Mouse (Mus musculus): ENCODE measurements around the gene Sec31b.

Gene Sec31b

DNA sequence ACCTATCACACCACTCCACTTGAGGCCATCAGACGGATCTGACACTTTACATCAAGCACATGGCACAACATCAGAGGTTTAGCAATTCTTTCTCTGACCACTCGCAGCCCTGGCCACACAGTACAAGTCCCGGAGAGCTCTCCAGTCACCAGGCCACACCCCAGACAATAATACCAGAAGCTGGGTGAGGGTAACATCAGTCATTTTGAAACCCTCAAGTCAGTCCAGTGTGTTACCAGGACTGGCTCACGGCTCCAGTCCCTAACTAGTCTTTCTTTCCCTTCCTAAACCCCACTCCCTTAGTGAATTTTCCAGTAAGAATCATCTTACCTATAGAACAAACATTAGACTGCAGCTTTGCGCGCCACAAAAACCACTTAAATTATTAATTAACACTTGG, 15.6 kb downstream of the Sec31b start:
- no peak for DNase-seq (ENCODE audit: low spot score in 2 of 2)

DNA sequence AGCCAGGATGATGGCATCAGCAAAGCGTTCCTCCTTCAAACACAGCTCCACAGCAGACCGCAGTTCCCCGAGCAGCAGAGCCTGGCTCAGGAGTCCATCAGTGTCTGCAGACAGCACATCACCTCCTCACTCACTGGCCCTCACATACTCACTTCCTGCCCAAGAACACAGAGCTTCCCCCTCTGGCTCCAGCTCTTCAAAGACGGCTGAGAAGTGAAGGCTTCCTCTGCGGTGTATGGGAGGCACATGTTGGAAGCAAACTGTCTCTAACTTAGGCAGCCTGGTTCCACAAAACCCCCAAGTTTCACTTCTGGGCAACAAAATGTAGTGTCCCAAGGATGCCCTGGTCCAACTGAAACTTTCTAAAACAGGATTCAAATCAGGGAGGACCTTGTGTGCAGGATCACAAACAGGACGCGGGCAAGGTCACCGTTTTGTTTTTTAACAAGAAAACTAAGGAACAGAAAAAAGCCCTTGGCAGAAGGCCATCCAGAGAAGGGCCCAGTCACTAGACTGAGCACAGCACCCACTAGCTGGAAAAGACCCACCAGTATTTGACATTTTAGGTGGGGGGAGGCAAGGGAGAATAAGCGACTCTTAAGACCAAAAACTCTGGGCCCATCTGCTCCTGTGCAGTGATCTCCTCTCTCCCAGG, 20.0 kb downstream of the Sec31b start:
- no peak for DNase-seq (ENCODE audit: low spot score in 2 of 2)

DNA sequence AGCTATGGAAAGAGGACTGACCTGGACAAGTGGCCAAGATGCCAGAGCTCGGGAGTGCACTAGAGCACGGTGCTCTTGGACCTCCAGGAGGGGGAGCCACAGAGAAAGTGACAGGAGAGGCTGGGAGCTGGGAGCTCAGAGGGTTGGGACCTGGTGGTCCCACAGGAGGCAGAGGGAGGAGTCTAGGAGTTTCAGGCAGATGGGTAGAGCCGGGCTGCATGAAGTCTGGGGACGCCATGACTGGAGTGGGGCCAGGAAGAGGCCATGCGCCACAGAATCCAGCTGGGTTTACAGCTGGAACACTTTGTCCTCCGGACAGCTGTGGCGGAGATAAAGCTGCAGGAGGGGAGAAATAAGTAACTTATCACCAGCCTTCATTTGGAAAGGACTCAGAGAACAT, 26.5 kb downstream of the Sec31b start:
- no peak for DNase-seq (ENCODE audit: low spot score in 2 of 2)

DNA sequence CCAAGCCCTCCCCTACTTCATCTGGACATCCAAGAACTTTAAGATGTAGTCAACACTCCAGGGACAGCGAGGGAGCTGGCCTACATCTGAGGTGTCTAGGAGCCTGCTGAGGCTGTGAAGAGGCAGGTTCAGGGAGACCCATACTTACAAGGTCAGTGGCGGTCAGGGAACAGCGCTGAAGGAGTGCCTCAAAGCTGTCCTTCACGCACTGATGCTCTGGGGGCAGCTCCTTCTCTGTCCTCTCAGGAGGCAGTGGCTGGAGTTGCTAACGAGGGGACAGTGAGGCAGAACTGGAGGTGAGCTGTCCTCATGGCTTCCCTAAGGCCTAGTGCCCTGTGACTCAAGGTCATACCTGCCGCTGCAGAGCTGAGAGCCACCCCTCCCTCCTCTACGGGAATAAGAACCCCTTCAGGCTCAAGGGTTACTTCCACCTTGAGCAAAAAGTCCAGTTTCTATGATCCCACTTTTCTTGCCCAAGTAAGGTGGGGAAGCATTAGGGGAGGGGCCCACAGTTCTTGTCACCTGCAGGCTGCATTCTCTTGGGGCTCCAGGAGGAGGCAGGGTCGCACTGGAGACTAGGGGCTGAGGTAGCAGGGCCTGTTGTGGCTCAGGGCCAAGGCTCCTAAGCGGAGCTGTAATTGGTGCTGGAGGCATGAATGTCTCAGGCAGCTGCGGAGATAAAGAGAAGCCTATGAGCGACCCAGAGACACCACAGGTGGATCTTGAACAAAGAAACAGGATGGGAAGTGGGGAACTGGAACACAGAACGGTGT, 27.5 kb downstream of the Sec31b start:
- DNase-seq (ENCODE audit: low spot score in 2 of 2), result no peak

DNA sequence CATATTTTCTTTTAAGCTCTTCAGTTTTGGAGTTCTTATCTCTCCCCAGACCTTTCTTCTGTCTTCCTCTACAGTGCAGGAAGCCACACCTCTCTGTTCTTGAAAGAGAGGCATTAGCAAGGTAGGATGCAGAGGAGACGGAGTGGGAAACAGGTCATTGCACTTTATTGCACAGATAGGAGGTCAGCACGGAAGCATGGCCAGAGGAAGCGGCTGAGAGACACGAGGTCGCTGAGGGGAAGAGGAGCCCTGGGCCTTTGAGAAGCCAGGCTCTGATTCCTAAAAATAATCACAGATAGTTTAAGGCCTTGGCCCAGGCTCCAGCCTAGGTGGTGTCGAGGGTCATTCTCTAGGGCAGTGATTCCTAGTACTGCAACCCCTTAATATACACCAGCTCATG, 29.9 kb downstream of the Sec31b start:
- DNase-seq (ENCODE audit: low spot score in 2 of 2), result no peak

DNA sequence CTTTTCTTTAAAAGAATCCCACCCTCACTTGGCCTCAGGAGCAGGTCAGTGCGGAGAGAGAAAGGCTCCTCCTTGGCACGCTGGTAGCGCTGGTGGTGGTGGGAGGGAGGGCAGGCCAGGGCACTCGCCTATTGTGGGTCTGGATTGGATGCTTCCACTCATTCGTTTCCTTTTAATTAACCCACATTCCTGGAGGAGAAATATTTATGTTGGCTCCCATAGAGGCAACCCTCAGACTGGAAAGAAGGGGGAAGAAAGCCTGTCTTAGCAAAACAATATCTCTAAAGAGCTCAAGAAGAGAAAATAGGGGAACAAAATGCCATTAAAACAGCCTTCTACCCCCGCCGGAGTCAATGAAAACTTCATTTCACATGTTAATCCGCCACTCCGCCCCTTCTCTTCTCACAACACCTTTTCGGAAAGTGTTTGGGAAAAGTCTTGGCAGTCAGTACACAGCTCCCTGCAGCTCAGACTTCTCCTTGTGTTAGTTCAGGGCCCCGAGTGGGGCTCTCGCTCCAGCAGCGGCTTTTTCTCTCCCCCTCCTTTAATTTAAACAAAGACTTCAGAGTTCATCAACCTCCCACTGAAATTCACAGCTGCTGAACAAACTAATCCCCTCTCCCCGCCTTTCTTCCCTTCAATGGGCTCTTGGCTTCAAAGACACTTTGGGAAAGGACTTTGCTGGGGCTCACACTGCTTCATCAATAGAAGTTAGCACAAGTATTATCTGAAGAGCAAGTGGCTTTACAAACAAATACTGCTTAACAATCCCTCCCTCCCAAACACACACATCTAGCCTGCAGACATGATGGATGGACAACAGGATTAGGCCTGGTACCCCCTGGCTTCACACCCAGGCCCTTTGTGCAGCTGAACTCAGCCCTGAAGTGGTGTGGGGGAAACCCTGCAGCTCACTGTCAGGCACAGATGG, 30.9 kb downstream of the Sec31b start:
- DNase-seq (ENCODE audit: low spot score in 2 of 2), result no peak

DNA sequence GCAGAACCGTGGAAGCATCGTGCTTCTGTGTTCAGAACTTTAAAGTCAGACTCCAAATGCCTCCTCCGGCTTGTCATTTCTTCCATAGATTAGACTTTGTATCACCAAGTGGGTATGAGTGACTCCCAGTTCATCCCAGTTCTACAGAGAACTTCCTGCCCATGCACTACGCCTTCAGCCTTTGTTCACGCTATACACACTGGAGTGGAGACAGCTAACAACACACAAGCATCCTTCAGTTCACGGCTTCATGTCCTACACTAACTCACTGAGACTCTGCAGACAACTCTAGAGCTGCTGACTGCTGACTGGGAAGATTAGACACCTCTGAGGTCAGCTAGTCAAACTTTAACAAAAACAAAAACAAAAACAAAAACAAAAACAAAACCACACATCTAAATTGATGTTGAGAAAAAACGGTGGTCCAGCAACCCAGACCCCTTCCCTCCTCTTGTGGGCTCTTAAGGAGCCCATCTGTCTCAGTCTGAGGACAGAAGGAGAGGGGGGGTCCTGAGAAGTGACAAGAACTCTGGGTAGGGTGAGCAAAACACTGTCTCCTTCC, 31.7 kb downstream of the Sec31b start:
- no peak for DNase-seq (ENCODE audit: low spot score in 2 of 2)

DNA sequence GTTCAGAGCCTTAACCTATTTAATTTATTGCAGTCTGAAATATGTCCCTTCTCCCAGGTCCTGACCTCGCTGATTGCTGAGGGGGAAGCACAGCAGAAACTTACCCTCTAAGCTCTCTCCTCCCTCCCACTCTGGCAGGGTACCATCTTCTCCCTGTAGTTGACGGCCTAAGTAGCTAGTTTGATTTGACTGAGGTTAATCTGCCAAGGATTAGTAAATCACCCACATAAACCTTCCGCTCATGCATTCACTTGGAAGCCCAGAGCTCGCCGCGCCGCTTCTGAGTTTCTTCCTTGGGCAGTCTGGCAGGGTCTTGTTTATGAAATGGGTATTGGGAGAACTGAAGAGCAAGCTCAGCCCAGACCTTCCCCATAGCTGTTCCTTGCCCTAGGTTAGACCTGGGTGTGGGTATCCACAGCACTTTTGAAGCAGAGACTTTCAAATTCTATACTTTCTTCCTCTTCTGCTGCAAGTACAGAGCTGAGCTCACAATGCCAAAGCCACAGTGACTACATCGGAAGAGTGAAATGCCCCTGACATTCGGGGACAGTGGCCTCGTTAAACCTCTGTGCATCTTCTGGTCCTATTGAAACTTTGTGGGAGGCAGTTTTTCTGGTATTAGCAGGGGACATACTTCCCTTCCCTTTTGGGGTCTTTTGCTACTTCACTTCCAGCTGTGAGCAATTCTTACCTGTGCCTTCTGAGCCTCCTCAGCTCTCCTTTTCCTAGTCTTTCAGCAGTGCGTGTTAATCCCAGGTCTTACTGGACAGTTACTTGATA, 32.4 kb downstream of the Sec31b start:
- no peak for DNase-seq (ENCODE audit: low spot score in 2 of 2)

DNA sequence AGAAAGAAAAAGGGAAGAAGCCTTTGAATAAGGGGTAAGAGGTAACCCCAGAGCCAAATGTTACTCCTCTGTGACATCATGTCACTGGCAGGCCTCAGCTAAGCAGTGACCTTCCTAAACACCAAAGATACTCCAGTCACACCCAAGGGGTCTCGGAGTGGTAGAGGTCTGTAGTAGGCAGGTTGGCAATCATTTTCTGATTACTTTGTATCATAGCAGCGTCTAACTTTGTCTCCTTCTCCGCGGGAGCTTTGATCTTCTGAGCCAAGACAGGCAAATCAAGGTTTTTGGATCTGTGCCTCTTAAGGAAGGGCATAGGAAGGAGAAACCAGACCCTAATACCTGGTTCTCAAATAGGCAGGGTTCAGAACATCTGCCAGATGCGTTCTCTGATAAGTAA, 33.1 kb downstream of the Sec31b start:
- no peak for DNase-seq (ENCODE audit: low spot score in 2 of 2)

DNA sequence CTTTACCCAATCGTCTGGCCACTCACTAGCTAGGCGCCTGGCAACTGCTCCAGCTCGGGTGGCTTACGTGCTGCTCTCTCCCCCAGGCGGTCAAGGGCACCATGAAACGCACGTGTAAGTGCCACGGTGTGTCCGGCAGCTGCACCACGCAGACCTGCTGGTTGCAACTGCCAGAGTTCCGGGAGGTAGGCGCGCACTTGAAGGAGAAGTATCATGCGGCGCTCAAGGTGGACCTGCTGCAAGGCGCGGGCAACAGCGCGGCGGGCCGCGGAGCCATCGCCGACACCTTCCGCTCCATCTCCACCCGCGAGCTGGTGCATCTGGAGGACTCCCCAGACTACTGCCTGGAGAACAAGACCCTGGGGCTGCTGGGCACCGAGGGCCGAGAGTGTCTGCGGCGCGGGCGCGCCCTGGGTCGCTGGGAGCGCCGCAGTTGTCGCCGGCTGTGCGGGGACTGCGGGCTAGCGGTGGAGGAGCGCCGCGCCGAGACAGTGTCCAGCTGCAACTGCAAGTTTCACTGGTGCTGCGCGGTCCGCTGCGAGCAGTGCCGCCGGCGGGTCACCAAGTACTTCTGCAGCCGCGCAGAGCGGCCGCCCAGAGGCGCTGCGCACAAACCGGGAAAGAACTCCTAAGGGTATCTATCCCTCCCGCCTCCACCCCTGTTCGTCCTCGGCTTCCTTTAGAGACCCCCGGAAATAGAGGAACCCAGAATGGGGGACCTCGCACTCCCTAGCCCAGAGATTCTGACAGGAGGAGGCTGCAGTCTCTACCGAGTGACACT, 34.0 kb downstream of the Sec31b start:
- no peak for DNase-seq (ENCODE audit: low spot score in 2 of 2)

DNA sequence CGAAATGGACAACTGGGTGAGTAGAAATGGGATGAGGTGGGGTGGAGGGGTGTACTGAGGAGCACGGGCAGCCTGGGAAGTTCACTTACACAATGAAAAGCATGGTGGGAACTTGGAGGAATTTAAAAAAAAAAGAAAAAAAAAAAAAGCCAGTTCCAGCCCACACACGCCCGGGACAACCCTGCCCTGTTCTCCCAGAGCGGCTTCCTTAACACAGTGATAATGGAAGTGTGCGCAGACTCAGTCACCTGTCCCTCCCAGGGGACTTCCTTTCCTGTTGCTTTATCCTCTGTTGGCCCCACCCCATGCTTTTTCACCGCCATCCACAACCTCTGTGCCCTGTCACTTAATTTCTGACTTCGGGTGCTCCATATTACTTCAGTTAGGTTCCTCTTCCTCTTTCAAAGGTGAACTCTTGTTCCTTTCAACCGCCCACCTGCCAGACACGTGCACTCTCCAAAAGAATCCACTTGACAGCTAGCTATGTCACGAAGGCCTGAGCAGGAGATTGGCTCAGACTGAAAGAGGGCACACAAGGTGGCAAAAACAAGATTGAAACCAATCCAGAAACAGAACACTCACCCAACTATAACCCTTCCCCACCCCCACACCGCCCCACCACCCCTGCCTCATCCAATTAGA, 35.0 kb downstream of the Sec31b start:
- DNase-seq (ENCODE audit: low spot score in 2 of 2), result no peak

DNA sequence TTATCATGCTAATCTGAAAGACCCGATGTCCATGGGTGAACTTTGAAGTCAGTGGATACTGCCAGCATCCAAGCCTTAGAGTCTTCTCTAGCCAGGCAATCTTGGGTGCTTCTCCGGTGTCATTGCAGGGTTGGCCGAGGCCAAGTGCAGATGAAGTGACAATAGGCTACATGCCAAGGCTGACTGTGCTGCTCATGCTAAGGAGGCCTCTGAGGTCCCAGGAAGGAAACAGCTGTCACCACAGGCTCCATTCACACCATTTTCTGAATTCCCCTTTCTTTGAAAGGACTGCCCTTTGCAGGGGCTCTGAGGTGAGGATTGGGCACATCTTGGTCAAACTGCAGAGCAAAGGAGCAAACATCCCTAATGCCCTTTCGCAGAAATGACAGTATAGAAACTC, 42.9 kb downstream of the Sec31b start:
- no peak for DNase-seq (ENCODE audit: low spot score in 2 of 2)

DNA sequence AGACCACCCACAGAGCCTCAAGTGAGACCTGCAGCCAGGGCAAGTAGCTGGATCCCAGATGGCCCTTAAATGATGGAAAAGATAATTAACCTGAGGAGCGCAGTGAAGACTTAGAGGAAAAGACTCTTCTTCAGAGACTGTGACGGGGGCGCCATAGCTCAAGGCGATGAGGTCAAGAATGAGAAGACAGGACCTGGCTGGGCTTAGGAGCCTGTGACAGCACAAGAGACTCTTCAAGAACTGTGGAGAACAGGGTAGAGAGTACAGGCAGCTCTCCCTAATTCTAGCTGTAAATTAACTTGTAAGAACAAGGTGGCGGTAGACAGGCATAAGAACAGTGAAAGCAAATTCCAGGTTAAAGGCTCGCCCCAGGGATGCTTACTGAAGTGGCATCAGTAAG, 43.7 kb downstream of the Sec31b start:
- no peak for DNase-seq (ENCODE audit: low spot score in 2 of 2)

DNA sequence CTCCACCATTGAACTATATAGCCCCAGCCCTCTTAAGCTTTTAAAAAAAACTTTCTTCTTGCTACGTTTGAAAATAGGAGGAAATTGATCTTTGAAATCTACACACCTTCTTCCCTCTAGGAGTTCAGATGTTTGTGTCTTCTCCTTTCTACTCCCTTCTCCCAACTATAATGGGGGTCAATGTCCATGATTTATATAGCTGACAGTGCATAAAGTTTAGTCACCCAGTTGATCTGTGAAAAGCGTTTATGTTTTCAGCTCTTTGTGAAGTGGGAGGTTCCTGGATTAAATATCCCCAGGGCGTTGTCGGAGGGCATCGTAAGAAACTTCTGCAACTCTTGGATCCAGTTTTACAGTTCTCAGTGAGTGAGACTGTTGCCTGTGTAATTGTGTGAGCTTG, 45.4 kb downstream of the Sec31b start:
- DNase-seq (ENCODE audit: low spot score in 2 of 2), result no peak

DNA sequence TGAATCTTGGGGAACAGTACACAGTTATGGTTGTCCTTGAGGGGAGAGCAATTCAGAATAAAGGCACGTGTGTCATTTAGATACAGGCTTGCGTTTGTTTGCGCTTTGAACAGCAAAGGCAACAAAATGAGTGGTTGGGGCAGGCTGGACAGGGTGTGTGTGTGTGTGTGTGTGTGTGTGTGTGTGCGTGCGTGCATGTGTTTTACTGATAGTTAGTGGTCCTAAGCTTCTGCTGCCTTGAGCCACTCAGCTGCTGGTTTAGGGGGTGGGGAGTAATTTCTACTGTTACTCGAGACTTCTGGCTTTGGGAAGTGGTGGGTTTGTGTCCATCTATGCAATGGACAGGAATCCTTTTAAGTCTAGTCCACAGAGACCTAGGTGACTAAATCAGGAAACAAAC, 46.7 kb downstream of the Sec31b start:
- no peak for DNase-seq (ENCODE audit: low spot score in 2 of 2)

DNA sequence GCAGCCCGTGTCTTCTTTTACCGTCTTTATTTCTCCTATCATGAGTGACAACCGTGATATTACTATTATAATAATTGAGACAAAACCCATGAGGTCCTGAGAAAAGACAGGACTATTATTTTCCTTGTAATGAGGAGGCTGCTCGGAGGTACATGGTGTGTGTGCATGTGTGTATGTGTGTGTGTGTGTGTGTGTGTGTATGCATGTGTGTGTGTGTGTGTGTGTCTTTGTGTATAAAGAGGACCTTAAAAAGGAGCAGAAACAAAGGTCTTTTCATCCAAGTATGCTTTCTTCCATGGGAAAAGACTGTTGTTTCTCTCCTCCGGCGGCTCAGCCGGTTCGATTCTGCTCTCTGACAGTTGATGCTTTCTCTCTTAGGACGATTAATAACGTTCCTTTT, 48.7 kb downstream of the Sec31b start:
- DNase-seq (ENCODE audit: low spot score in 2 of 2), result no peak

DNA sequence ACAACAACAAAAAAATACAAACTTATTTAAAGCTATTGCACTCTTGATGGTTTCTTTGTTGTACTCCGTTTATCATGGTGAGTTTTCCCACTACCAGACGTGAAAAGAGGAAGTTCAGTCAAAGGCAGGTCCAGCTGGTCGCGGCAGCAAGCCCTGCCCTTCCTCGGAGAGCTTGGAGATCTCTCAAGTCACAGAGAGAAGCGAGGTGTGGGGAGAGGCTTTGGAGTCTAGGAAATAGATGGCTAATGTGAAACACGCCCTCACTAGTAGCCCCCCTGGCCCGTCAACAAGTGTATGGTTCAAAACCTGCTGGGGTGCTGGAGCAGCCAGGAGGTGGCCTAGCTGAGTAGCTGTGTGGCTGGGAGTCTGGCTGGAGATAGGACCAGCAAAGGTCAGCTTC, 49.2 kb downstream of the Sec31b start:
- DNase-seq (ENCODE audit: low spot score in 2 of 2), result no peak

DNA sequence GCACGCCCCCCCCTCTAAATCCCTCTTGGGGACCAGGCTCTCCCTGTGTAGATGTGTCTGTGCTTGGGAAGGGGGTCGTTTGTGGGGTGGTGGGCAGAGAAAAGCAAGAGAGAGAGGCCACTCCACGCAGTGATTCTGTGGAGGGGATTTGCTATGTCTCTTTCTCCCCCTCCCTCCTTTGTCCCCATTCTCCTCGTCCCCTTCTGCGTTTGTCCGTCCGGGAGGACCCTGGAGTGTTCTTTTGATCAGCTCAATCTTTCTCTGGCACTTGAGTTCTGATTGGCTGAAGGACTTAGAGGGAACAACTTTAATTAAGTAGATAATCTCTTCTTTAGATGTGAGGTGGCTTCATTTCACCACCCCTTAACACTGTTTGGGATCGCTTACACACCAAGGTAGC, 52.5 kb downstream of the Sec31b start, which contains the start of gene Wnt8b:
Gene Wnt8b (plus strand): TSS at position 345 of the 400 bp plus-strand sequence.
- DNase-seq (ENCODE audit: low spot score in 2 of 2), result no peak

DNA sequence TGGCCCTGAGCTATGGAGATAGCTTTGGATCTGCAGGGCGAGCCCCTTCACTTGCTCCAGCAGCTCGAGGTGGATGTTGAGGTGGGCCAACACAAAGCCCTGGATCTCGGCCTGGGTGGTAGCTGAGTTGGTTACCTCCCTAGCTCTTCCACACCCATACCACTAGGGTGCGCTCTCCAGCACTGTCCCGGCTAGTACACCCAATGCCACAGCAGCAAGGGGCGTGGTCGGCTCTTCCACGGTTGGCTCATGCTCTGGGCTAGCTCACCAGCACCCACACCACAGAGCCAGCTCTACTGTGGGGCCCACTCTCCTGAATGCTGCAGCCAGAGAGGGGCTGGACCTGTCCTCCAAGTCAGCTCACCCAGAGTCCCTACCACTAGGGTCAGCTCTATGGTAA, 58.4 kb downstream of the Sec31b start:
- DNase-seq (ENCODE audit: low spot score in 2 of 2), result no peak

DNA sequence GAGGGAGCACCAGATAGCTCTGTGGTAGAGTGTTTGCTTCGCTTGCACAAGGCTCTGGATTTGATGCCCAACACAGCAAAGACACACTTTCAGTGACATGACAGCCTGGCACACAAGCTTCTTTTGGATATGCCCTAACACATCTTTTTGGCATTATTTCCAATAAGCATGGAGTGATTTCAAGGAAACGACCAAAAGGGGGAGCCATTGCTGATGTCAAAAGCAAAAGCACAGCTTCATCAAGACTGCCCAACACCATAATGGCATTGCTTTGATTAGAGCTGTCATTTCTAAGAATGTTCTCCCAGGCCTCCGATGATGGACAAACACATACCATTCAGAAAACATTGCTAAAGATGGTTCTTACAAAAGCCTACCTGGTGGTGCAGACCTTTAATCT, 69.1 kb downstream of the Sec31b start:
- DNase-seq (ENCODE audit: low spot score in 2 of 2), result no peak
